Mouse (Mus musculus) large intestine, adult 2 months (tissue): ENCODE measurements around the gene Fkbp14. TPM values are rescaled to one million over a fixed set of nuclear protein-coding genes. Genes with fewer than 3 reads are reported as not detected.

Experiments used
- DNase-seq: peaks from one replicate; pipeline ENCODE4 v3.0.0-alpha.2; 2012; ENCODE audit warnings: low read depth, low spot score
- WGBS: fragments of 180-500 bp; shearing (Covaris S2); methylation state at CpG from one replicate; pipeline ENCODE4 v1.1.7; 2018; 5-methylcytosine and 5-hydroxymethylcytosine counted together
- polyA plus RNA-seq: library from polyadenylated mRNA; depleted of rRNA; stranded (reverse); fragments of >200 nt; gene quantifications from 2 replicates; pipeline ENCODE4 v1.2.3, GENCODE M21; 2012; rRNA removed

The Fkbp14 gene
- polyA plus RNA-seq, 1 experiment: 2.6 TPM

GRCm38 (mm10) chr6:54552721-54553413 is 44.2 kb downstream of the Fkbp14 start:
- no peak for DNase-seq
- 85% methylated on average over 9 of the region's 9 CpGs for WGBS

GRCm38 (mm10) chr6:54550801-54551323 is 46.2 kb downstream of the Fkbp14 start:
- DNase-seq: no peak

GRCm38 (mm10) chr6:54549311-54549710 is 47.8 kb downstream of the Fkbp14 start:
- no peak for DNase-seq
- WGBS: 71% methylated on average over 4 of the region's 4 CpGs

More at GRCm38 (mm10) chr6:54550801-54551323, 46.2 kb downstream of the Fkbp14 start:
- WGBS: 55% methylated on average over 7 of the region's 7 CpGs

- WGBS: 37% methylated on average over 13 of the region's 13 CpGs
Measured at GRCm38 (mm10) chr6:54548314-54549019, 48.6 kb downstream of the Fkbp14 start.

GRCm38 (mm10) chr6:54543646-54544045 is 53.5 kb downstream of the Fkbp14 start:
- WGBS: 75% methylated on average over 2 of the region's 2 CpGs
- no peak for DNase-seq

More at GRCm38 (mm10) chr6:54548314-54549019, 48.6 kb downstream of the Fkbp14 start:
- no peak for DNase-seq

GRCm38 (mm10) chr6:54542836-54543235 is 54.3 kb downstream of the Fkbp14 start:
- 86% methylated on average over 7 of the region's 7 CpGs for WGBS

GRCm38 (mm10) chr6:54540252-54540887 is 56.7 kb downstream of the Fkbp14 start:
- WGBS: 64% methylated on average over 9 of the region's 9 CpGs
- DNase-seq: no peak

More at GRCm38 (mm10) chr6:54542836-54543235, 54.3 kb downstream of the Fkbp14 start:
- DNase-seq: no peak

- 91% methylated on average over 7 of the region's 7 CpGs for WGBS
- no peak for DNase-seq
Measured at GRCm38 (mm10) chr6:54539396-54539795, 57.7 kb downstream of the Fkbp14 start.

GRCm38 (mm10) chr6:54538773-54539173 is 58.3 kb downstream of the Fkbp14 start:
- WGBS: 62% methylated on average over 3 of the region's 3 CpGs
- no peak for DNase-seq

GRCm38 (mm10) chr6:54537053-54537452 is 60.1 kb downstream of the Fkbp14 start:
- DNase-seq: no peak
- WGBS: 75% methylated on average over 7 of the region's 7 CpGs

- 88% methylated on average over 4 of the region's 4 CpGs for WGBS
- no peak for DNase-seq
Measured at GRCm38 (mm10) chr6:54535485-54535884, 61.6 kb downstream of the Fkbp14 start.

GRCm38 (mm10) chr6:54531048-54531481 is 66.0 kb downstream of the Fkbp14 start:
- DNase-seq: no peak
- WGBS: 50% methylated on average over 8 of the region's 8 CpGs

GRCm38 (mm10) chr6:54530182-54530581 is 66.9 kb downstream of the Fkbp14 start:
- WGBS: 86% methylated on average over 2 of the region's 2 CpGs
- DNase-seq: no peak

GRCm38 (mm10) chr6:54528666-54529065 is 68.4 kb downstream of the Fkbp14 start:
- no peak for DNase-seq
- 79% methylated on average over 8 of the region's 8 CpGs for WGBS

Other genes starting within 250 kb of the Fkbp14 start
- gene Wipf3, start 167.7 kb downstream of the Fkbp14 start, polyA plus RNA-seq: 5.3 and 6.5 TPM in 2 replicates
- gene Scrn1, start 30.8 kb downstream of the Fkbp14 start, polyA plus RNA-seq: 1.1 TPM in 2 replicates
- gene Plekha8, start 2.2 kb downstream of the Fkbp14 start, polyA plus RNA-seq: 5.7 and 6.8 TPM in 2 replicates
- 2.4 and 4.7 TPM in 2 replicates for gene Mturn, start 84.3 kb upstream of the Fkbp14 start, polyA plus RNA-seq
- gene Znrf2, start 219.6 kb upstream of the Fkbp14 start, polyA plus RNA-seq: 7.1 and 8.3 TPM in 2 replicates